Mouse (Mus musculus): ENCODE data around the gene Clec2g. TPM values are rescaled to one million over a fixed set of nuclear protein-coding genes. Genes with fewer than 3 reads are reported as not detected.

The Clec2g gene
- polyA plus RNA-seq, 1 experiment from 2014 or later = not detected

DNA sequence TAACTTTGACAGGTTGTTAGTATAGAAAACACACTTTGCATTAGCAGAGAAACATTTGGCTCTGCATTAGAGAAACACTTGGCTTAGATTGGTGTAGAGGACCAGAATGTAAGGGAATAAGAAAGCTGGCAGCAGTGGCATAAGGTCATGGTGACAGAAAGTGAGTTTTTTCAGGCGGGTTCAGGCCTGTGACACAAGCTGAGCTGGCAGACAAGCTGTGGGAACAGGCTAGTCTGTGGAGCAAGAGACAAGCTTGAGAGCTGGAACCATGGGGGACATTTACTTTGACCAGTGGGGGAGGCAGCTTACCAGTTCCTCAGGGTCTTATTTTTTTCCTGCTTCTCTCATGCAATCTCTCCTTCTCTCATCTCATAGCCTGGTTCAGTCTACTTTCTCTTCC is 78.8 kb downstream of the Clec2g start:
- Histone ChIP-seq H3K4me3 (ENCODE audit: low read depth, low read length) (no peak overlapping the region), H3K36me3 (ENCODE audit: control insufficient read depth, insufficient read depth) (no peaks in the 10 kb centered on the region), H3K4me2 (replicated peaks; ENCODE audit: low read depth) (no peak overlapping the region), H3K27me3 (replicated peaks; ENCODE audit: control insufficient read depth, insufficient read depth, low read length) (no peaks in the 10 kb centered on the region), H3K27ac (ENCODE audit: low read depth, low read length) (no peak overlapping the region), H3K4me1 (replicated peaks; ENCODE audit: control insufficient read depth, insufficient read depth, low read length) (no peaks in the 10 kb centered on the region), H3K9ac (ENCODE audit: low read depth, low read length) (no peak overlapping the region), H3K9me3 (ENCODE audit: control insufficient read depth) (no peaks in the 10 kb centered on the region)
- no peak for ATAC-seq
- WGBS = 79% methylated on average over 1 of the region's 1 CpGs
- no peak for TF ChIP-seq CTCF (IDR thresholded peaks at IDR 0.05; ENCODE audit: low read depth)

DNA sequence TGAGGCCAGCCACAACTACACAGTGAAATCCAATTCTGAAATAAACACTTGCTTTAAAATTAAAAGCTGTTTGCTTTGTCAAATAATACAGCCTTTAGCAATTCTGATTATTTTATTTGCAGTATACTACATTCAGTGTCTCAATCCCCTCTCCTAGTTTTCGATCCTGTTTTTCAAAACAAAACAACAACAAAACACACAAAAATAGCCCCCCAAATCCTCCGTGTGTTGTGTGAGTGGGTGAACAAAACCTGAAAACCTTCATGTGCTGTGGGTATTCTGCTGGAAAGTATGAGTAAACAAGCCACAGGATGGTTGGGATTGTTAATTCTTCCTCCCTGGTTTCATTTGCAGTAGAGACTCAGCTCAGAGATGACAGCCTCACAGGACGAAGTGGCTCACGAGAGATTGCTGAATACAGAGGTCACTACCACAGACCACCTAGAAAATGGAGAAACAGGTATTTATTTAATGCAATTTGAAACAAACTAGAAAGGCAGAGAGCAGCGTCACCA is 79.6 kb downstream of the Clec2g start:
- no peak overlapping the region for H3K27ac ChIP-seq (ENCODE audit: low read depth, low read length)
- TF ChIP-seq CTCF (IDR thresholded peaks at IDR 0.05; ENCODE audit: low read depth) = no peak
- 71% methylated on average over 5 of the region's 5 CpGs for WGBS

DNA sequence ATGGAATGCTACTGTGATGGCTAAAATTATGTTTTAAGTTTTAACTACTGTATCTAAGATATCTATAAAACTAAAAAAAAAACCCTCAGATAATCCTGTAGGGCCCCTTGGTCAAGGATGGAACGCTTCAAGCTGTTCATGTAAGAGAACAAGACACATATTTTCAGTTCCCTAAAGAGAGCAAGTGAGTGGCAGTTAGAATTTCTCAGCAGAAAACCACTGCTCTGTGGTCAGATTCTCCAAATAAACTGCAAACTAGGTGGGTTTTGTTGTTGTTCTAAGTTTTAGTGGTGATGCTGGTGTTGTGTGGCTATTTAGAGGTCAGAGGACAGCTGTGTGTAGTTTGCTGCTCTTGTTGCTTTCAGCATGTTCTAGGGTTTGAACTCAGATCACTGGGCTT is 80.2 kb downstream of the Clec2g start:
- H3K36me3 ChIP-seq (ENCODE audit: control insufficient read depth, insufficient read depth) = no peaks in the 10 kb centered on the region
- no peak overlapping the region for H3K4me2 ChIP-seq (replicated peaks; ENCODE audit: low read depth)
- H3K4me3 ChIP-seq (ENCODE audit: low read depth, low read length) = no peak overlapping the region
- no peaks in the 10 kb centered on the region for H3K4me1 ChIP-seq (replicated peaks; ENCODE audit: control insufficient read depth, insufficient read depth, low read length)
- no peaks in the 10 kb centered on the region for H3K9me3 ChIP-seq (ENCODE audit: control insufficient read depth)
- no peaks in the 10 kb centered on the region for H3K27me3 ChIP-seq (replicated peaks; ENCODE audit: control insufficient read depth, insufficient read depth, low read length)
- no peak for ATAC-seq
- no peak for TF ChIP-seq CTCF (IDR thresholded peaks at IDR 0.05; ENCODE audit: low read depth)
- H3K9ac ChIP-seq (ENCODE audit: low read depth, low read length) = no peak overlapping the region
- no peak overlapping the region for H3K27ac ChIP-seq (ENCODE audit: low read depth, low read length)
- WGBS = 67% methylated on average over 1 of the region's 1 CpGs

More for the DNA sequence above, 79.6 kb downstream of the Clec2g start:
- ATAC-seq = no peak
- Histone ChIP-seq H3K9me3 (ENCODE audit: control insufficient read depth) (no peaks in the 10 kb centered on the region), H3K27me3 (replicated peaks; ENCODE audit: control insufficient read depth, insufficient read depth, low read length) (no peaks in the 10 kb centered on the region), H3K4me2 (replicated peaks; ENCODE audit: low read depth) (no peak overlapping the region), H3K9ac (ENCODE audit: low read depth, low read length) (no peak overlapping the region), H3K36me3 (ENCODE audit: control insufficient read depth, insufficient read depth) (no peaks in the 10 kb centered on the region), H3K4me3 (ENCODE audit: low read depth, low read length) (no peak overlapping the region), H3K4me1 (replicated peaks; ENCODE audit: control insufficient read depth, insufficient read depth, low read length) (no peaks in the 10 kb centered on the region)

DNA sequence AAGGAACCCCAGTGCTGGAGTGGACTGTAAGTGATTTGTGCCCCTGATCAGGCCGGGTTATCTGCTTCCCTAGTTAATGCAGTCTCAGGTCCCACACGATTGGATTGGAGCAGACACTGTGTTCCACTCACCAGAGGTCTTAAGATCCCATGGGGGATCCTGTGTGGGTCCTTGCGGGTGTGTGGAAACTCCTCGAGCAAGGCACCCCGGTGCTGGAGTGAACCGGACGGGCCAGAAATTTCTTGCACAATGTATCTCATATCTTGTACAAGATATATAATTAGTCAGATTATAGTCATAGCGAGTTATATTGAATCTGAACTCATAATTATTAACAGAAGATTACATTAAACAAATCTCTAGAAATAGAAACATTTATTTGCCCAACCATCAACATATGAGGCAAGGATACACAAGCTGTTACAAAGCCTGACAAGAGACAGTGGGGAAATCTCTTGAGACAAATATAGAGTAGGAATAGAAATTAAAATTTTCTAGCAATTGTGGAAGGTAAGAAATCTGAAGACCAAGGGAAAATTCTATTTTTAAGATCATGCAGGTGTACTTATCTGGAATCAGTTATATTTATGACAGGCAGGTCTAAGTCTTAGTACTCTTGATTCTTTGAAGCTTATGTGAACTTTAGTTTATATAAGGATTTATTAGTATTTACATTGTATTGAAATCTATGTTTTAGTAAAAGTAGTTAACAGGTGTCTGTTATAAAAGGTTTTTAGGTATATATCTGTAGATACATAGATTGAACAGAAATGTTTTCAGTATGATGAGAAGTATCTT is 93.5 kb downstream of the Clec2g start:
- Histone ChIP-seq H3K9ac (ENCODE audit: low read depth, low read length) (no peak overlapping the region), H3K36me3 (ENCODE audit: control insufficient read depth, insufficient read depth) (no peaks in the 10 kb centered on the region), H3K4me2 (replicated peaks; ENCODE audit: low read depth) (no peak overlapping the region), H3K4me1 (replicated peaks; ENCODE audit: control insufficient read depth, insufficient read depth, low read length) (no peaks in the 10 kb centered on the region), H3K9me3 (ENCODE audit: control insufficient read depth) (no peaks in the 10 kb centered on the region), H3K4me3 (ENCODE audit: low read depth, low read length) (no peak overlapping the region), H3K27me3 (replicated peaks; ENCODE audit: control insufficient read depth, insufficient read depth, low read length) (no peaks in the 10 kb centered on the region), H3K27ac (ENCODE audit: low read depth, low read length) (no peak overlapping the region)
- WGBS = 57% methylated on average over 8 of the region's 8 CpGs
- TF ChIP-seq CTCF (IDR thresholded peaks at IDR 0.05; ENCODE audit: low read depth) = no peak
- peak; percentile 49; the same call in 1 of the 2 replicates for ATAC-seq

DNA sequence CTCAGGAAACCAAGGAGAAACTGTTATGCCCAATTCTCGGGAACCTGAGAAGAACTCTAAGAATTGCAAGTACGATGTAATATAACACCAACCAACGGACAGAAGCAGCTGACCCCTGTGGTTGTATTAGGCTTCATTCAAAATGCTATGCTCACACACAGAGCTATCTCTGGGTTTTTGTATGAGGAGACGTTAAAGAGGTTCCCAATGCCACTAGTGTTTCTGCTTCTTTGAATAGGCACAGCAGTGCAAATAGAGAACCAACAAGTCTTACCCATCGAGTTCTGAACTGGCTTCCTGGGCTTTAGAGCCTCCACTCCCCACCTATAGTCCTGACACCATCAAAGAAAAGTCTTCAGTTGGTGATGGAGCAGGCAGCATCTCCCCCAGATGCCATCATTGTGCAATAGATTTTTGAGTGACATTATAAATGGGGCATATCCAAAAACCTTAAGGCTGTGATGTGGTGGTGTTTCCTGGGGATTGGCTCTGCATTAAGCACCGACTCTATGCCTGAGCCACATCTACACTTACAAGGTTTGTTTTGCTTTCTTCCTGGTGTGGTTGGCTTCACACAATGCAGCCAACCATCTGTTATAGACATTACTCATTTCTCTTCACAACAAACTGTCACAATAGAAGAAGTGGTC is 96.1 kb downstream of the Clec2g start:
- no peaks in the 10 kb centered on the region for H3K27me3 ChIP-seq (replicated peaks; ENCODE audit: control insufficient read depth, insufficient read depth, low read length)
- ATAC-seq = no peak
- no peak overlapping the region for H3K4me3 ChIP-seq (ENCODE audit: low read depth, low read length)
- H3K9me3 ChIP-seq (ENCODE audit: control insufficient read depth) = no peaks in the 10 kb centered on the region
- no peak for TF ChIP-seq CTCF (IDR thresholded peaks at IDR 0.05; ENCODE audit: low read depth)
- no peak overlapping the region for H3K27ac ChIP-seq (ENCODE audit: low read depth, low read length)
- no peak overlapping the region for H3K4me2 ChIP-seq (replicated peaks; ENCODE audit: low read depth)
- H3K9ac ChIP-seq (ENCODE audit: low read depth, low read length) = no peak overlapping the region
- whole genome bisulfite sequencing = 76% methylated on average over 6 of the region's 6 CpGs
- H3K36me3 ChIP-seq (ENCODE audit: control insufficient read depth, insufficient read depth) = no peaks in the 10 kb centered on the region
- no peaks in the 10 kb centered on the region for H3K4me1 ChIP-seq (replicated peaks; ENCODE audit: control insufficient read depth, insufficient read depth, low read length)

DNA sequence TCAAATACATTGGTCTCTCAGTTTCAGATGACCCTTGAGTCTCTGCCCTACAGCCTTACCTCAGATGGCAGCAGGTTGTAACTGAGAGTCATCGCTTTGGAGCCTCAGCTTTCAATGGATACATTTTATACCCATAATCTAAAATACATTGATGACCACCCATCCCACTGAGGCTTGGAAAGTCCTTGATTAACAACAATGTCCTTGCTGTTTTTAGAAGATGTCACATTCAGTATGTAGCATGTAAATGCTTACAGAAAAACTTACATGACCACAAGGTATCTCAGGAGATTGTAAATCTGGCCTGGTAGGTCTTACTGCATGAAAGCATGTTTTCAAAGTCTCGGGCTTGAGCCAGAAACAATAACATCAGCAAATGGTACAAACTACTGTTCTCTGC is 96.8 kb downstream of the Clec2g start:
- Histone ChIP-seq H3K36me3 (ENCODE audit: control insufficient read depth, insufficient read depth) (no peaks in the 10 kb centered on the region), H3K4me2 (replicated peaks; ENCODE audit: low read depth) (no peak overlapping the region), H3K9ac (ENCODE audit: low read depth, low read length) (no peak overlapping the region), H3K27ac (ENCODE audit: low read depth, low read length) (no peak overlapping the region), H3K9me3 (ENCODE audit: control insufficient read depth) (no peaks in the 10 kb centered on the region), H3K4me3 (ENCODE audit: low read depth, low read length) (no peak overlapping the region), H3K27me3 (replicated peaks; ENCODE audit: control insufficient read depth, insufficient read depth, low read length) (no peaks in the 10 kb centered on the region), H3K4me1 (replicated peaks; ENCODE audit: control insufficient read depth, insufficient read depth, low read length) (no peaks in the 10 kb centered on the region)
- 88% methylated on average over 2 of the region's 2 CpGs for WGBS
- TF ChIP-seq CTCF (IDR thresholded peaks at IDR 0.05; ENCODE audit: low read depth) = no peak
- no peak for ATAC-seq
